Mouse (Mus musculus): Measurements from ENCODE around the gene Mis12.

Gene Mis12

GRCm38 (mm10) chr11:71019201-71020068 lies at the start of gene Mis12, which contains the start of gene Derl2:
Mis12 (plus strand) TSS chr11:71019611.
Derl2 (minus strand) TSS chr11:71019841.
- DNase-seq (ENCODE audit: low spot score): peak; percentile 98

DNA sequence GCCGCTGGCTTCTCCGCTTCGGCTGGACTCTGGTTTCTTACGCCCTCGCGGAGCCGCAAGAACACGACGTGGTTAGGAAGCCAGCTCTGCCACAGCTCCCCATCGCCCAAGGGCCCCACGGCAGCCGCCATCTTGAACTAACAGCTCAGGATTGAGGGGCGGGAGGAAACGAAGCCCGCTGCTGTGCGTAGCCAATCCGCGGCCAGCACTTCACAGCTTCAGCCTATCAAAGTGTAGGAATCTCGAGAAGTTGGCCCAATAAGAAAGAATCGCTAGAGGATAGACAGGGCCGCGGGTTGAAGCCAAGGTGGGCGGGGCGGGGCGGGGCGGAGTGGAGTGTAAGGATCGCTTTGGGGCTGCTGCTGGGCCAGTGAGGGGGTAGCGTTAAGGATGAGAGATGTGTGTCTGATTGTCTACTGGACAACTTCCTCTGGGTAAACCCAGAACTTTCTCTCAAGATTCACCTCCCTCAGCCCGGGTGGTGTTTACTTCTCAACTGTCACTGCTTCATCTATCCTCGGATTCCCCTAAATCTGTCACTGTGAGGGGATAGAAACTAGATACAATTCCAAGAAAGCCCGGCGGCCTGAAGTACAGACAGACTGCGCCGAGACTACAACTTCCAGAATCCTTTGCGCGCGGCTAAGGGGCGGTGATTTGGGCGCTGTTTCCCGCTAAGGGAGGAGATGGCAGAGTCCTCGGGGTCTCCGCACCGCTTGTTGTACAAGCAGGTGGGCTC lies 49.4 kb upstream of the Mis12 start, which contains the start of the genes Nup88 and Rpain:
TSS of gene Nup88 (minus strand) at position 153 of the 739 bp plus-strand sequence.
TSS of gene Rpain (plus strand) at position 393 of the 739 bp plus-strand sequence.
- peak; percentile 97 for DNase-seq (ENCODE audit: low spot score)

GRCm38 (mm10) chr11:70970560-70971540 lies 48.6 kb upstream of the Mis12 start:
- no peak for DNase-seq (ENCODE audit: low spot score)

DNA sequence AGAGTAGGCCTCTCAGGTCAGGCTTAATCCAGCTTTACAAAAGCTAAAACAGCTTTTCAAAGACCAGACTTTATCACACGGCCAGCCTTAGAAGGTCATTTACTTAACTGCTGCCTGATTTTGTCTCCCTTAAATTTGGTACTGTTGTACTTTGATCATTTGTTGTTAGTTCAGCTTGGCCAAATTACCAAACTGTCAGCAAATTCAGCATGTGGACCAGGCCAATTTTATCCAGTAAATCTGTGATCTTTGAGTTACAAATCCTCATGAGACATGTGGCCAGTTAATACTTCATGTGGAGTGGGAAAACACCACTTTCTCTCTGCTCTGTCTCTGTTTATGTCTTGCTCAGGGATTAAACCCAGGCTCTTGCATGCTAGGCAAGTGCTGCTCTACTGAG lies 46.8 kb upstream of the Mis12 start:
- no peak for DNase-seq (ENCODE audit: low spot score)

DNA sequence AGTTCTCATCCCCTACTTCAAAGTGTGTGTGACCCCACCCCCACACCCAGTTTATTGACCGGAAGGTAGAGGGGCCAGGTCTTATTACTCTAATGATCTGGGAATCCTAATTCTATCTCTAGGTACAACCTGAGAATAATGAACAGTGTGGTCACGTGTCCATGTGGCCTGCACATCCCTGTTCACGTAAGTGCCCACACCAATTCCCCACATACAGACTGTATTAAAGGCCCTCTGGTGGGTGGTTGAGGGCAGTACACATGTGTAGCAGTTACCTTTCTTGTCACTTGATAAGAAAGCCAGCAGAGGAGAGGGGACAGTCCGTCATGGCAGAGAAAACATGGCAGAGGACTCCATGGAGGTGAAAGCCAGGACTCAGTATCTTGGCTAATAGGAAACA lies 45.5 kb upstream of the Mis12 start:
- peak; percentile 18 for DNase-seq (ENCODE audit: low spot score)

DNA sequence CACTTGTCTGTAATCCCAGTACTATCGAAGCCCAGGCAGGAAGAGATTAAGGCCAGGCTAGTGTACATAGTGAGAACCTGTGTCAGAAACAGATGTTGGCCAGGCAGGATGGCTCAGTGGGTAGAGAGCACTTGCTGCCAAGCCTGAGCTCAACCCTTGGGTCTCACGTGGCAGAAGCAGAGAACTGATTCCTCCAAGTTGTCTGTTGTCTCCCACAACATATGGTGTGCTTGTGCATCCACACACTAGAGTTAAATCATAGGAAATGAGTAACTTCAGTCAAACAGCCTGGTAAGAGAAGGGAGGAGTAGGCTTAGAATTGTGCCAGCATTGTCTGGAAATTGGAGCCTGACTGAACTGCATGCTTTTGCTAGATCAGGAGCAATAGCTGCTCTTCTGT lies 44.2 kb upstream of the Mis12 start:
- DNase-seq (ENCODE audit: low spot score): no peak

- no peak for DNase-seq (ENCODE audit: low spot score)
These were observed 42.1 kb upstream of the Mis12 start for GRCm38 (mm10) chr11:70977293-70977692.

- no peak for DNase-seq (ENCODE audit: low spot score)
These were observed 39.2 kb upstream of the Mis12 start for GRCm38 (mm10) chr11:70980232-70980631.

GRCm38 (mm10) chr11:70980751-70981510 lies 38.5 kb upstream of the Mis12 start:
- DNase-seq (ENCODE audit: low spot score): no peak

DNA sequence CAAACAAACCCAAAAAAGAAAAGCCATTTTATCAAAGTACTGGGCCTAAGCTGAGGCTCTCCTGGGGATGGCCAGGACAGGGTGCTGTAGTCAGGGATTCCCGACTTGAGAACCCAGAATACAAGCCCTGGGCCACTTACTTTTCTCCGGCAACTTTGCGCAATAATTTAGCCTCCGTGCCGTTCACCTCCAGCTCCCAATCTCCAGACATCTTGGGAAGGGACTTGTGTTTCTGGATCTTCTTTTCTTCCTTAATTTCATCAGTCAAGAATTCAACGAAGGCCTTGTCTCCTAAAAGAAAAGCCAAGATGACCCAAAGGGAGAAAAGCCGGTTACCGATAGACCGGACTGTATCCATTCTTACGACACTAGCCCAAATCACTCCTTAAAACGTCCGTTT lies 37.4 kb upstream of the Mis12 start:
- DNase-seq (ENCODE audit: low spot score): peak; percentile 11

GRCm38 (mm10) chr11:70982557-70983228 lies 36.7 kb upstream of the Mis12 start, which contains the start of gene C1qbp:
C1qbp (minus strand) TSS chr11:70983026.
- DNase-seq (ENCODE audit: low spot score): peak; percentile 92

GRCm38 (mm10) chr11:71001167-71001566 lies 18.2 kb upstream of the Mis12 start:
- DNase-seq (ENCODE audit: low spot score): no peak

DNA sequence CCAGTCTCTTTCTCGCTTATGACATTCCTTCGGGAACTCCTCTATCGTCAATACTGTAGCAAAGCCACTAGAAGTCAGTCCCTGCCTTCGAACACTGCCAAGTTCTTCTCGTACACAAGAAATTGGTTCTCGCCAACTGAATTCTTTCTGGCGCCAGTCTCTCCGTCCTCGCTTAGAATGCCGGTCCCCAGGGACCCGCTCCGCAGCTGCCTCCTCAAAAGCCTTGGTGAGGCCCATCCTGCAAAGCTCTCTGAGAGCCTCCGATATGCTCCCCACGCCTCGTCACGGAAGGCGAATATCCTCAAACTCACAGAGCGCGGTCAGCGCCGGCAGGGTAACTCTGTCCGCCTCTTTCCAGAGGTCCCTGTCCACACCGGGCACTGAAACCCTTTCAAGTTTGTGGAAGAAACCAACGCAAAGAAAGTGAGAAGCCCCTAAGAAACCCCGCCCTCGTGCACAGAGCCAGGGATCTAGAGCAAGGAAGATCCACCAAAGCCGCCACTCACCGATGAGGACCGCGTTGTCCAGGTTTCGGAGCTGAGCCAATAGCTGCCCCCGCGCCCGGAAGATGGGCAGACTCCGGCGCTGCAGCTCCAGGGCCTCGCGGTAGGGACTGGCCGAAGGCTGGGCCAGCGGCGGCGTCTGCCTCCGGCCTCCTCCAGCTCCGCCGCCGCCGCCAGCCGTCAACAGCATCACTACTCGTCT lies 15.6 kb upstream of the Mis12 start:
- peak; percentile 74 for DNase-seq (ENCODE audit: low spot score)

- peak; percentile 97 for DNase-seq (ENCODE audit: low spot score)
These were observed 15.1 kb upstream of the Mis12 start, which contains the start of gene Dhx33 for GRCm38 (mm10) chr11:71004316-71004773. Dhx33 (minus strand) TSS chr11:71004437.

DNA sequence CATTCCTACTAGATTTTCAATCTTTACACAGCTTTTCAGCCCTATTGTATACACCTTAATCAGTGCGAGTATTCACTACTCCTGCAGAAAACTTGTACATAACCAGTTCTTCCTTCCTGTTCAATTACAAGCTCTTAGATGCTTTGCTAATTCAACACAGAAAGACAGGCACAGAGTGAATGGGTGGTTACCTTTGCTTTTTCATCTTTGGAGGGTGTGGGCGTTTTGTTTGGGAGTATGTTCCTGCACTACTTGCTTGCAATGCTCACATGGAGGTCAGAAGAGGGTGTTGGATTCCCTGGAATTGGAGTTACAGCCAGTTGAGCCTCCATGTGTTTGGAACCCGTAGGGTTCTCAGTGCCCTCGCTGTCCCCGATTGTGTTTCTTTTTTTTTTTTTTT lies 14.4 kb upstream of the Mis12 start:
- DNase-seq (ENCODE audit: low spot score): no peak

DNA sequence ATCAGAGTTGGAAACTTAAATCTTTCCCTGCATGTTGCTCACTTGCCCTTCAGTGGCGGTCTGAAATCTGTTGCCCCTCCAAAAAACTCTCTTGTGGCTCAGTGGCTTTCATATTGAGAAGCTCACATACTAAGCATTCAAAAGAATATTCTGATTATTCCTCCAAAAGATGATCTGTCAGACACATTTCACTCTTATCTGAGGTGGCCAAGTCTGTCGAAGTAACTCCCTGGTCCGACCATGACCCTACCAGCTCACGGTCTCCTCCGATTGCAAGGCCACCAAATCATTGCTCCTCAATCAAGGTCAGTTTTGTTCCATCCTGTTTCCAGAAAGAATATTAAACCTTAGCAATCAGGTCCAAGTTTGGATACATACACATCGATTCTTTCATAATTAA lies 12.4 kb upstream of the Mis12 start:
- DNase-seq (ENCODE audit: low spot score): no peak

- no peak for DNase-seq (ENCODE audit: low spot score)
These were observed 11.6 kb upstream of the Mis12 start for GRCm38 (mm10) chr11:71007831-71008230.

GRCm38 (mm10) chr11:71008321-71008720 lies 11.1 kb upstream of the Mis12 start:
- DNase-seq (ENCODE audit: low spot score): no peak

GRCm38 (mm10) chr11:71012743-71013142 lies 6.7 kb upstream of the Mis12 start:
- no peak for DNase-seq (ENCODE audit: low spot score)
